Mouse (Mus musculus) testis, postnatal 10 days (tissue): Measurements from ENCODE around the gene Catsper3.

Experiments
- DNase-seq: peaks from one replicate; pipeline ENCODE4 v3.0.0; 2021; ENCODE audit warnings: low spot score

Catsper3 gene

DNA sequence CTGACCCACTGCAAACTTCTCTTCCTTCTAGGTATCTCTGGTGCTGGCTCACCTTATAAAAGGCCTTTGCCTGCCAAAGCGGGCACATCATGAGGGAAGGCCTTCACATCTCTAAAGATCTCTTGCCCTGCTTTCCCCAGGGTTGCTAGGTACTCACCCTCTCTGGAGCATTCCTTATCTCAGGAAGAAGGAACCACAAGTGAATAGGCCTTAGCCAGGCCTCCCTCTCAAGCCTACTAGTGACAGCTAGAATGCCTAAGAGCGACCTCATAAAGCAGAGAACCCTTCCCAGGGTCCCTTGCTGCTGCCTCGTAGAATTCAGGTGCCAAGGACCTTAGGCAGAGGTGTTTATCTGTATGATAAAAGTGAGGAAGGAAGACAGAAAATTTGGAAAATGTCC is at the start of gene Catsper3:
Gene Catsper3, plus strand, starts transcription at position 301 of the 400 bp plus-strand sequence.
- DNase-seq, result no peak

GRCm38 (mm10) chr13:55737885-55738284 is 46.5 kb upstream of the Catsper3 start:
- DNase-seq, result no peak

DNA sequence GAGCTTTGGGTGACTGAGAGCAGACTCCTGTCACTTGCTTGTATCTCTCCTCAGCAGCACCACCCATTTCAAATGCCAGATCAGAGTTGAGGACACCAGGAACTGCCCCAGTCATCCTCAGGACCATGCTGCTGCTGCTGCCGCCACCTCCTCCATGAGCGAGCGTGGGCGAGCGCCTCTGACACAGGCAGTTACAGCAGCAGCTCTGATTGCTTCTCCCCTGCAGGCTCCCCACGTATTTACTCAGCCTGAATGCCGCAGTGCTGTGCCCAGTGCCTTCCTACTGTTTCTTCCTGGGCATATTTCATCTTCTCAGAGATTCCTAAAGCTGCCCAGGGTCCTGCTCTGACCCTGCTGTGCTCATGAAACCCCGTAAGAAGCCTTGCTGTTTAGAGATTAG is 42.1 kb upstream of the Catsper3 start:
- no peak for DNase-seq

- no peak for DNase-seq
Observed at GRCm38 (mm10) chr13:55754380-55754779, 30.0 kb upstream of the Catsper3 start.

DNA sequence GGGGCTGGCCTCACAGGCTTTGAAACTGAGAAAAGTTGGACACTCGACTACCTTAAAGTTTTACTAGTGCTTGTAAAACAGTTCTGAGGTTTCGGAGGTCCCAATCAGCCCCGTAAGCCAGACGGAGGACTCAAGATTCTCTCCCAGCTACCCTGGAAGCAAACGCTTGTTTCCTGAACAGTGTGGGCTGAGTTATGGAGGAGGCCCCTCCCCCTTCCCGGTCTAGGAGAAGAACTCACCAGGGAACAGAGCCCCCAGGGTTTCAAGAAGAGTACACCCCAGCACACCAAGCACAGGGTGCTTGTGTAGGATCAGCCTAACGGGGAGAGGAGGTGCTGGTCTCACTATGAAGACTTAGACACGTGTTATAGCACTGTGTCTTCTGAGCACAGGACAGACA is 27.6 kb upstream of the Catsper3 start:
- DNase-seq, result peak; percentile 59

- no peak for DNase-seq
Observed at GRCm38 (mm10) chr13:55757645-55758044, 26.7 kb upstream of the Catsper3 start.

- no peak for DNase-seq
Observed at GRCm38 (mm10) chr13:55760576-55760975, 23.8 kb upstream of the Catsper3 start.

DNA sequence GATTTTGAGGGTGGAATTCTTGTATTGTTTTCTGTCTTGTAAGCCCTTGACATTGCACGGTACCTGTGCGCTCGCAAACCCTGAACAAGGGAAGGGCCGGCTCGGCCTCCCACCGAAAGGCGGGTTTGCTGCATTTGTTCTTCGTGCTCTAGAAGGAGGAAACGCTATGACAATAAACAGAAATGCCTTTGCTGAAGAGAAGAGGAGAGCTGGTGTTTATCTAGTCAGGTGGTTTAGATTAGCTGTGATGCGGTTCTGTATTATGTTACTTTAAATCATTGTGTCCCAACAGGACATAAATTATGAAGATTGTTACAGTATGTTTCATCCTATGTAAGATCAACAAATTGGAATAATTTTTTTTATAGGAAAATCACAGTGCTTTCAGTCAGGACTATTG is 22.9 kb upstream of the Catsper3 start:
- DNase-seq, result no peak

- DNase-seq, result no peak
Observed at GRCm38 (mm10) chr13:55774352-55774751, 10.0 kb upstream of the Catsper3 start.

- peak; percentile 40 for DNase-seq
Observed at GRCm38 (mm10) chr13:55775056-55775455, 9.3 kb upstream of the Catsper3 start.

- DNase-seq, result no peak
Observed at GRCm38 (mm10) chr13:55786120-55786519, 1.8 kb downstream of the Catsper3 start.

GRCm38 (mm10) chr13:55801246-55801645 is 16.9 kb downstream of the Catsper3 start:
- DNase-seq, result no peak

DNA sequence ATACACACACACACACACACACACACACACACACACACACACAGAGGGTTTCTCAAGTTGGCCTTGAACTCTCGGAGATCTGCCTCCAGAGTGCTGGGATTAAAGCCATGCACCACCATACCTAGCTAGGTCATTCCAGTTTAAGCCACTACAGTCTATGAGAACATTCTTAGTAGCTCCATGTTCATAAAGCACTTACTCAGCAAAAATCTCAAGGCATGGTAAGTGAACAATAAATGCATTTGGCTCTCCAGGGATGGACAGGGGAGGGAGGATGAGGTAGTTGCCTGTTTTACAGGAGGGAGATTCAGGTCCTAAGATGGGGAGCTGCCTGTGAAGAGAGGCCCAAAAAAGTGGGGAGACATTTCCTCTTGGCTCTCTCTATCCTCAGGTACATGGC is 19.6 kb downstream of the Catsper3 start:
- DNase-seq, result no peak

- DNase-seq, result no peak
Observed at GRCm38 (mm10) chr13:55809041-55809623, 24.8 kb downstream of the Catsper3 start.

GRCm38 (mm10) chr13:55809707-55810106 is 25.3 kb downstream of the Catsper3 start:
- no peak for DNase-seq

- DNase-seq, result no peak
Observed at GRCm38 (mm10) chr13:55810947-55811346, 26.6 kb downstream of the Catsper3 start.

- no peak for DNase-seq
Observed at GRCm38 (mm10) chr13:55813490-55814016, 29.2 kb downstream of the Catsper3 start.

DNA sequence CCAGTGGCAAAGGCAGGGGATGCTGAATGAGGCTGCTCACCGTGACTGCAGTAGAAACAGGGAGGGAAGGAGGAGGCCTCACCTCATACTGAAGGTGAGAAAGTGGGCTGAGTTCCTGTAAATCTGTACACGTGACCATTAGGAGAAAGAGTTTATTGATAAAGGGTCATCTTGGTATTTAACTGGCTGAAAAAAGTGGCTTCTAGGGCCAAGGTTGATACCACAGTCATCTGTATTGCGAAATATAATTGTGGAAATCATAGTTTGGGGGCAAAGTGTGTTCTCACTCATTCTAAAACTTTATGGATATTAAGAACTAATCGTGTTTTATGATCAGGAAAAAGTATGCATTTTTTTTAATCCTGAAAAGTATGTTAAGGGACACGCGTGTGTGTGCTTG is 30.5 kb downstream of the Catsper3 start:
- no peak for DNase-seq

GRCm38 (mm10) chr13:55822499-55822898 is 38.1 kb downstream of the Catsper3 start:
- no peak for DNase-seq

- DNase-seq, result no peak
Observed at GRCm38 (mm10) chr13:55824151-55824945, 40.0 kb downstream of the Catsper3 start.

DNA sequence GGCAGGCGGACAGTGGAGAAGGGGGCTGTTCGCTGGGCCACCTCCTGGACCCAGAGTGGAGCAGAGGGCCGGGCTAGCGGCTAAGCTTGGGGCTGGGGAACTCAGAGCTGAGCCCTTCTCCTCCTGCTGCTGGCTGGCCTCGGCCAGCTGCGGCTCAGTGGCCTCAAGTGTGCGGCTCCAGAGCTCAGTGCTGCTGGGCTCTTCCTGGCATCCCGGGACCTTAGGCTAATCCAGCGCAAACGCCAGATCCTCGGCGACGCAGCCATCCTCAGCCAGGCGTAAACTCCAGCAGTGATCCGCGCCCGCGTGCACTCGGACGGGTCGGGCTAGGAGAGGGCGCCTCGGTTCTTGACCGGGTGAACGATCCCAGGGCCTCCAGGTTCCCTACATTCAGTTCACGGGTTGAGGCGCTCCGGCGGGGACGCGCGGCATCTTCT is 40.9 kb downstream of the Catsper3 start:
- DNase-seq, result no peak

- DNase-seq, result peak; percentile 54
Observed at GRCm38 (mm10) chr13:55826008-55826671, 41.8 kb downstream of the Catsper3 start.
